Mouse (Mus musculus) megakaryocyte, embryonic 14.5 days (primary cell): Measurements from ENCODE around the gene Fbxl14.

ENCODE experiments used
- FLI1 ChIP-seq: IDR thresholded peaks from 2 replicates; pipeline ENCODE4 v1.6.1; 2012; ENCODE audit warnings: low read length, inconsistent platforms, mixed read lengths
- GATA1 ChIP-seq: IDR thresholded peaks from 3 replicates; pipeline ENCODE4 v1.6.1; 2012; ENCODE audit warnings: mixed read lengths, low read length, inconsistent platforms, borderline replicate concordance

- TF ChIP-seq GATA1 (no peak), FLI1 (no peak)
Measured at GRCm38 (mm10) chr6:119482958-119483600, 3.6 kb downstream of the Fbxl14 start.
